Mouse (Mus musculus): ENCODE measurements at regions not wholly inside any gene's neighbourhood (a gene's known extent, or its start where the extent isn't known, plus 50 kb on each side); places are given as distances from the start of the nearest gene placed in this dataset.
"Not testable (repeated sequence)": the region's sequence is repeated elsewhere in the genome, so short reads cannot be mapped to it uniquely, and the experiment has no call there.

DNA sequence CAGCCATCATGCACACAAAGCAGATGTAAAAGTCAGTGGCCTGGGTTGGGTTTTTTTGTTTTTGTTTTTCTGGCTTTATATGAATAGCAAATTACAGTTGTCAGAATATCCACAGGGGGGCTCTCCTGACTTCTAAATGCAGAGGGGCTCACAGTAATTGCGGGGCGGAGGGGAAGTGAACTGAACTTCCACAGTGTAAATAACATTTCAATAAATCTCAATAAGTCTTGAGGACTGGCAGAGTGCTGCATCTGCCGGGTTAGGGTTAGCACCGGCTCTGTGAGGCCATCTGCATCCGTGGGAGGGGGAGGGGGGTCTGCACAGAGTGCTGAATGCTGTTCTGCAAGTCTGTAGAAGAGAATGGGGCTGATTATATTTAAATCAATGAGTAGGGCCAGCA lies 50.3 kb upstream of the Arl4c start:
- DNase-seq, result peak; percentile 29

GRCm38 (mm10) chr1:88756658-88757057 lies 54.6 kb upstream of the Arl4c start:
- peak; percentile 67 for DNase-seq

DNA sequence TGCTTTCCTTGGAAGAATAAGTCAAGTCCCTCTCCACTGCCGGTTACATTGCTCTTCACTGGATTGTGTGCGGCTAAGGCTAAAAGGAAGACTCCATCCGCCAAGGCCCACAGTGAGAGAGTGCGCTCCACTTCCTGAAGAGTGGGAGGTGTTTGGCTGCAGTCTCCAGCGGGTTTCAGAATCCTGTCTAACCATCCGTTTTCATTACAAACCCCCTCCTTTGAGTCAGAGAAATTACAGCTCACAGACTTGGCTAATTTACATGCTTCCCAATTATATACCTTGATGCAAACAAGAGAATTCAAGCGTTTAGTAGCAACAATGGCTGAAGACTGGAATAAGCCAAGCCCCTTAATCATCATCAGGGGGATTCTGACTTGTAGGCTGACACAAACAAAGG lies 55.1 kb upstream of the Arl4c start:
- peak; percentile 56 for DNase-seq

GRCm38 (mm10) chr1:88757746-88758145 lies 55.7 kb upstream of the Arl4c start:
- DNase-seq, result no peak

DNA sequence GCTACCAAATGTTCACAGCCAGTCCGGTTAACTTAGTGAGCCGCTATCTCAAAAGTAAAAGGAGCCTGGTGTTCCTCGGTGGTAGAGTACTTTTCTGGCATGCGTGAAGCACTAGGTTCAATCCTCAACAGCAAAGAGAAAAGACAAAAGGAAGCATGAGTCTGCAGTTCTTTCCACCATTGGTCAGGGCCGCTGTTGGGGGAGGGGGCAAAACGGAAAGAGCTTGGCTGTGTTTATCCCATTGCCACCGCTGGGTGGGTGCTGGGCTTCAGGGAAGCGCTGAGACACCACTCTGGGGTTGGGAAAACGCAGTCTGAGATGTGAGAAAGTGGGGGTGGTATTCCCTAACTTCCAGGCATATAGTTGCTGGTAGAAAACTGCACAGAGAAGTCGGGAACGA lies 58.6 kb upstream of the Arl4c start:
- no peak for DNase-seq

DNA sequence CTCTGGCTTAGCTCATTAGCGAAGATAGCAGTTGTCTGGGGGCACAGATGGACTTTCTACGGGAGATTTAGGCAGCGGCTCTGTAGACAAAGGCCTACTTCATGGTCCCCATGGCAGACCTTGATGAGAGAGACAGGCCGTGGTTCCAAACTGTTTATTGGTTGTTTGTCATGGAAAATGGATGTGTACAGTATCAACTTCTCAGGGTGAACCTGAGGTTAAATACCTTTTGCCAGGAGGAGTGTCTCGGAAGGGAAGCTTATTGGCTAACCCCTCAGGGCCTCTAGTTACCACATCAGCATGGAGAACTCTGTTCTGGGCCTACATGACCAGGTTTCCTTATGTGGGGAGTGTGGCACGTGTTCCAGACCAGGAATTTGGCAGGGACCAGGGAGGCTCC lies 59.1 kb upstream of the Arl4c start:
- no peak for DNase-seq

GRCm38 (mm10) chr1:88763725-88764364 lies 61.8 kb upstream of the Arl4c start:
- no peak for DNase-seq

DNA sequence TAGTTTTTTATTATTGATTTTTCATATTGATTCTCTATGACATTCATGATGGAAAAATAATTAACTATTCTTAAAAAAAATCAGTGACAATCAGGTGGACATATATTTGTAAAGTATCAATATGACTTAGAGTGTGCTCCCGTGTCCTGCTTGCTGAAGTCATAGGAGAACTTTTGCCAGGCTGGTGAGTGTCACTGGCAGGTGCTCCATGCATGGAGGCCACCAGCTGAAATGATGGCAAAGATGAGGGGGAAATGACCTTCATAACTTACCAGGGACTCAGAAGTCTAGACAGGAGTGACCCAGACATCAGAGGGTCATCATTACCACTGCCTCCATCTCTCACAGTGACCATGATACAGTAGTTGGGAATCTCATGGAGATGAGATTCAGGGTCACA lies 62.5 kb upstream of the Arl4c start:
- DNase-seq, result no peak

DNA sequence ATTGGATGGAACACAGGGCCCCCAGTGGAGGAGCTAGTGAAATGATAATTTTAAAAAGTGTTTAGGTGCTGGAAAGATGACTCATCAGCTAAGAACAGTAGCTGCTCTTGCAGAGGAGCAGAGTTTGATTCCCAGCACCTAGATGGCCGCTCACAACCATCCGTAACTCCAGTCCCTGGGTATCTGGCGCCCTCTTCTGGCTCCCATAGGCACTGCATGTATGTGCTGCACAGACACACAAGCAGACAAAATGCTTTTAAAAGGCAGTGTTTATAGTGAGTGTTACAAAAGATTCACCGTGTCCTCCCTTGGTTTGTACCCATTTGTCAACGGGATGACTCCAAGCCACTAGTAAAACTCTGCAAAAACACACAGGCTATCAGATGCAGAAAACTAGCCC lies 75.0 kb upstream of the Arl4c start:
- no peak for DNase-seq

- no peak for DNase-seq
These were observed 78.2 kb upstream of the Arl4c start for GRCm38 (mm10) chr1:88780262-88780661.

GRCm38 (mm10) chr1:88783083-88783482 lies 81.1 kb upstream of the Arl4c start:
- no peak for DNase-seq

DNA sequence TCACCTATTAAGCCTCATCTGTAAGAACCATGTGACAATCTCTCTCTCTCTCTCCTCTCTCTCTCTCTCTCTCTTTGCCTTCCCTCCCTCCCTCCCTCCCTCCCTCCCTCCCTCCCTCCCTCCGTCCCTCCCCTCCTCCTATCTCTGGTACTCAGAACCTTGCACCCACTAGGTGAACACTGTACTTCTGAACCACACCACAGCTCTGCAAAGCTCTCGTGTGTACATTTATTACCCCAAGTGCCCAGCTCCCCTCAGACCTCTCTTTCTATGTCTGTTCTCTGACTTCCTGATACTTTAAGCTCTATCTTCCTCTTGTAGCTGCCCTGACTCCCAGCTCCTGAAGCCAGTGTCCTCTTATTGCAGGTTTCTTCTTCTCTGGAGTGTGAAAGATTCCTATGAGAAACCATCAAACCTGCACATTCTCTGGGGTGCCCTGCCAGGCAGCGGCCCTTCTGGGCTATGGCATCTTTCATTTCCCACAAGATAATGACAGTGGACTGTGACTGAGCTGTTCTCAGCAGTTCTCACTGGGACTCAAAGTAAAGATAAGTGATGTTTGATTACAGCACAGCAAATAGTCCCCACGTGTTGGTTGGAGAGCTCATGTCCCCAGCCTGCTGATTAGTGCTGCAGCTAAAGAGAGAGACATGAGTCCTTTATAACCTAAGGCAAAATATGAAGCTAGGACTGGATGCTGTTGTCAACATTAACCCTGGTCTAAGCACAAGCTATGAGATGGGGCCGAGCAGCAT lies 83.0 kb upstream of the Arl4c start:
- no peak for DNase-seq

- DNase-seq, result no peak
These were observed 84.0 kb upstream of the Arl4c start for GRCm38 (mm10) chr1:88786066-88786465.

DNA sequence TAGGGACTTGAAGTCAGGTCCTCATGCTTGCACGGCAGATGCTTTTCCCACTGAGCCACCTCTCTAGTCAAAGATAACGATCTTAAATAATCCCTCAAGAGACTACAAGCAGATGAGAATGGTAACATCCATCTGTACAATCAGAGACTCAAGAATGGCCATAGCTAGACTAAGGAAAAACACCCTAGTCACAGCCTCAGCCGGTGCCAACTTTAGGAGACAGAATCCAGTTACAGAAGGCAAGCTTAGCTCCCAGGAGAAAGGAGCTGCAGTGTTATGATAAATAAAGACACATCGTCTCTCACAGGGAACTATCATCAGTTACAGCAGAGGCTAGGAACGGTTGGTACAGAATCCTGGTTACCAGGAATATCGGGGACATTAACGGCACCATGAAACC lies 88.7 kb upstream of the Arl4c start:
- no peak for DNase-seq

DNA sequence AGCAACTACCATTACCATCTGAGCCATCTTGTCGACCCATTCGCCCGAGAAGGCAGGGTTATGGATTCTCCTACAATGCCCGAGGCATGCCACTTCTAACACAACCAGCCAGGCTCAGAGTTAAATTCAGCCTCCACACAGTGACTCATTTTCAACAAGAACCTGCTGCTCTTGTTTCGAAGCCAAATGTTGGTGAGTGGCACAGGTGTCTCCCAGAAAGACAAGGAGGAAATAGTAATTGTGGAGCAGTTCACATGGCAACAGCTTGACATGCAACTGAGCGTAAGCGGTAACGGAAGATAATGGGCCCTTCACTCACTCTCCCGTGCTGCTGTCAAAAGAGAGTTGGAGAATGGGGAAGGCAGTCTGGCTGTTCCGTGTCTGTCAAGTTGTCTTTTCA lies 92.9 kb upstream of the Arl4c start:
- DNase-seq, result no peak

DNA sequence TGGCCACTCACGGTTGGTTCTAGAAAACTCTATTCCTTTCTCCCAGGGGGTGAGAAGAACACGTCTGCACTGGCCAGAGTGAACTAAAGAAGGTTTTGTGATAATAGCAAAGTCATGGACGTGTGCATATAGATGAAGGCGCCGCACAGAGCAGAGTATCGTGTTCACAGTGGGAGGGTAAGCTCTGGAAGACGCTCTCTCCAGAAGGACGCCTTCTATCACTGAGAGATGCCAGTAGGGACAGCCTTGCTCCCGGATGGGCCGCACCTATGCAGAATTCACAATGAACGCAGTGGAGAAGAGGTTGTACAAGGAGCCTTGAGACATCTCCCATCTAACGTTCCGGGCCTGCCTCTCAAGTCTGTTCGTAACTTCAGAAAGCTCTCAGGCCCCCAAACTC lies 96.5 kb upstream of the Arl4c start:
- no peak for DNase-seq

- DNase-seq, result no peak
These were observed 96.9 kb upstream of the Arl4c start for GRCm38 (mm10) chr1:88798874-88799273.

DNA sequence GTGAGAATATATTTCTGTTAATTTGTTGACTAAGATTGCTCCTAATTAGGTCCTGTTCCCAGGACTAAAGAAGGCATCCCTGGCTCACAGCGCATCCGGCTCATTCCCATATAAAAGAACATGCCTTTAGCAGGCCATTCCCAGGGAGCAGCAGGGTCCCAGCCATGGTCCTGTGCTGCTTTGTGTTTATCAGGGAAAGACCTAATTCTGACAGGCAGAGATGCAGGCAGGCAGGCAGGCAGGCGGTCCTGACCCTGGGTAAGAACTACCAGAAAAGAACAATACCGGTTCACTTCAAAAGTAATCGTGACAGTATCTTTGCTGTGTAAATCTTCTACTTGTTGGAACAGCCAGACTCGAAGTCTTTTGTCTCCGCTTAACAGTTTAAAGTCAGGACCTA lies 97.3 kb upstream of the Arl4c start:
- no peak for DNase-seq

DNA sequence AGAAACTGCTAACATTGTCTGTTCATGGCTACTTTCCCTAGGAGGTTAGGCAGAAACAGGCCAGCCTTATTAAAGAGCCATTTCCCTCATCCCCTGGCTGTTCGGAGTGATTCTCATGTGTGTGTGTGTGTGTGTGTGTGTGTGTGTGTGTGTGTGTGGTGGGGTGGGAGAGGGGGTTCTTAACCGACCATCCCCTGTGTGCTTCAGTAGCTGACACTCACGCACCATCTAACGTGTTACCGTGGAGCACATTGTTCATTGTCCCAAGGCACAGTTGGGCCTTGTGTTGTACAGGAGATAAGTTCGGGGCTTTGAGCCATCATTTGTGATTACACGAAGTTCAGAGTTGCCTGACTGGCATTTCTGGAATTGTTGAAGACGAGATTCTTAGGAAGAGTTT lies 97.8 kb upstream of the Arl4c start:
- DNase-seq, result no peak

- DNase-seq, result no peak
These were observed 98.4 kb upstream of the Arl4c start for GRCm38 (mm10) chr1:88800411-88800810.

DNA sequence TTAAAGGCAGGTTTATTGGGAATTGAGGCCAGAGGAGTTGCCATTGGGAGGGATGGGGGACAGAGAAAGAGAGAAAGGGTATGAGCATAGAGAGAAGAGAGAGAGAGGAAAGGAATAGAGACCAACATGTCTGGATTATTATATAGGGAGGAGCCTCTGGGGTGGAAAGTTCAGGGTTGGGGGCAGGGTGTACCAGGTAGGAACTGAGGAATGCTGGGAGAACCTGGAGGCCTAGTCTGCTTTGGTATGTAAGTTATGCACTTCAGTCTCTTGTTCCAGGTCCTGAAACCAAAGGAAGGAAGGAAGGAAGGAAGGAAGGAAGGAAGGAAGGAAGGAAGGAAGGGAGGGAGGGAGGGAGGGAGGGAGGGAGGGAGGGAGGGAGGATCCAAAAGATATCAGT lies 99.1 kb upstream of the Arl4c start:
- DNase-seq, result not testable (repeated sequence)

GRCm38 (mm10) chr1:88806960-88807359 lies 104.9 kb upstream of the Arl4c start:
- DNase-seq, result peak; percentile 17

DNA sequence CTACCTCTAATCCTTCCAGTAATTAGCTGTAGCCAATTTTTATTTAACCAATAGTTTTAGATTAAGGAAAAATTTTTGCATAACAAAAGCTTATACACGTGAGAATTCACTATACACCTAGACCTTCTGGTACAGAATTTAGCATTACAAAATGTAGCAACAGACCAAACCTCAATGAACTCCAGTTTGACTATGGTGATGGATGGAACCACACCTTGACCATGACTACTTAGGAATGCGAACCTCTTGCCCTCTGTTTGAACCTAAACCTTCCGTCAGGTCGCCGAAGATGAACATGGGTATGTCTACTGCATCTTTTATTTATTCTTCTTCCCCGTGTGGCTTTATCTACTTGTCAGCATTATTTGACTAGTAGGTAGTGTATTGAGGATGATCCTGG lies 105.9 kb upstream of the Arl4c start:
- no peak for DNase-seq

GRCm38 (mm10) chr1:88808508-88808907 lies 106.5 kb upstream of the Arl4c start:
- DNase-seq, result no peak

GRCm38 (mm10) chr1:88809756-88810155 lies 107.7 kb upstream of the Arl4c start:
- DNase-seq, result no peak

All from right cerebral cortex, postnatal 14 days (tissue).